Mouse (Mus musculus) monocyte, adult 2 months (primary cell): Measurements from ENCODE around the gene Aass.

ENCODE experiments used
- DNase-seq, 2 experiments: peaks; one replicate each; pipeline ENCODE4 v3.0.0; 2022; ENCODE audit warnings: low spot score in 2 of 2, low read depth in 1 of 2

The Aass gene

GRCm38 (mm10) chr6:23076060-23076459 lies 56.7 kb downstream of the Aass start:
- DNase-seq, result no peak

DNA sequence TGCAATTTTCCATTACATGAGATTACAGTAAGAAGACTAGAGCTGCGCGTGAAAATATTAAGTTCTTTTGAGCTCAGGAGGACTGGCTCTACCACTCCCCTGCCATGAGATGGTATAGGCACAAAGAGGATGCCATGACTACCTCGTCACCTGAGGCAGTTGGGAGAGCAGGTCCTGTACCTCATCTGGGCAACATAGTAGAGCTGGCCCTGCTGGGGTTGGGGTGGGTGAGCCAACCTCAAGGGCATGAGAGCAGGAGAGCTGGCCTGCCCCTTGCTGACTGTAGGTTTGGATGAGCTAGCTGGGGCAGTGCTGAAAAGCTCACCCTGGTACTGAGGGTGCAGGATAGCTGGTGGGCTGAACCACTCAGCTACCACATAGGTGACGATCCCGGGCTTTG lies 77.1 kb downstream of the Aass start:
- no peak for DNase-seq

DNA sequence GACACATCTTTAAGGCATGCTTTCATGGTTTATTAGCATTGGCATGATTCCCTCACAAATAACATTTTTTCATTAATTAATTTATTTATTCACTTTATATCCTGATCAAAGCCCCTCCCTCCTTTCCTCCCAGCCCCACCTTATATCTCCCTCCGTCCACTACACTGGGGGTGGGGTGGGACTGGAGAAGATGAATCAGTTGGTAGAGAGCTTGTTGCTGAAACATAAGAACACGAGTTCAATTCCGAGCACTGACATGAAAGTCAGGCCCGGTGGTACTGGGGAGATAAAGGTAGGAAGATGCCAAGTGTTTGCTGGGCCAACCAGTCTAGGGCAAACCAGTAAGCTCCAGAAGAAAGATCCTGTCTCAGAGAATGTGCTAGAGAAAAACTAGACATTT lies 84.0 kb downstream of the Aass start:
- DNase-seq, result no peak

GRCm38 (mm10) chr6:23028251-23028650 lies 104.5 kb downstream of the Aass start:
- DNase-seq, result no peak
